Mouse (Mus musculus): ENCODE results near the gene Nrp1. TPM values are rescaled to one million over a fixed set of nuclear protein-coding genes. Genes with fewer than 3 reads are reported as not detected.

Gene Nrp1
- polyA plus RNA-seq (2014; fragmentation: Illumina TruSeq; extraction: RNeasy Lipid Tissue Mini Kit (QIAGEN cat#74804); ENCODE audit: insufficient read depth, low read depth, low replicate concordance) = 42.8 TPM

DNA sequence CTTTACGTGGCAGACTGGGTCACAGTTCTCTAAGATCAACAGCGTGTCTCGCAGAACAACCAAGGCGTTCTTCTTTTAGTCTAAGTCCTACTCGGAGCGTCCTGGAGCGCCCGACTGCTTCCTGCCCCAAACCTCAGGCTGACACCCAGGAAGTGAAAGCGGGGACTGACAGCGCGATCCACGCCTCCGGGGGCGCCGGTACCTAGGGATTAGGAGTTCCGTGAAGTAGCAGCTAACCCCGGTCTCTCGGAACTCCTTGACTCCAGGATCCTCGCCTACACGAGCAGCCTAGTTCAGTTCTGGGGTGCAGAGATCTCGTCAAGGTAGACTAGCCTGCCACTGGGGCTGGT lies at the start of gene Nrp1:
Gene Nrp1 (plus strand): TSS at position 199 of the 350 bp plus-strand sequence.

